Mouse (Mus musculus) megakaryocyte, embryonic 14.5 days (primary cell): ENCODE measurements at regions not wholly inside any gene's neighbourhood (a gene's known extent, or its start where the extent isn't known, plus 50 kb on each side); places are given as distances from the start of the nearest gene placed in this dataset.

Experiments
- FLI1 ChIP-seq: IDR thresholded peaks from 2 replicates; pipeline ENCODE4 v1.6.1; 2012; ENCODE audit warnings: low read length, inconsistent platforms, mixed read lengths
- GATA1 ChIP-seq: IDR thresholded peaks from 3 replicates; pipeline ENCODE4 v1.6.1; 2012; ENCODE audit warnings: mixed read lengths, low read length, inconsistent platforms, borderline replicate concordance

DNA sequence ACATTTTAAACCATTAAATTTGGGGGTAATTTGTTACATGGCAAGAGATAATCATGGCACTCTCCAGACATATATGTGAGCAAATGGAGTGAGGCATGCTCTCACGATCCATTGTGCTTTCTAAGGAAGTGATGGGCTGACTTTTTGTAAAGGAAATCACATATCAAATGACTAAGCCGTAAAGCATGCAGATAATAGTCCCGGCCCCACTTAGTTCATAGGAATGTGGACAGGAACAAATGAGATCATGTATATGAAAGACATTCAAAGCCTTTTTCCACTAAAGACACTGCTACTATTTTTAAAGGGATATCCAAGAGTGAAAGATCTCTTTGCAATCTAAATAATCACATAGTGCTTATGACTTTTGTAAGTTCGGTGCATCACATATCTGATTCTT, 146.9 kb downstream of the Lmo4 start:
- TF ChIP-seq GATA1 (no peak), FLI1 (no peak)
